Mouse (Mus musculus) thymus, postnatal 14 days (tissue): ENCODE measurements around the gene Tomm34.
"Not testable (repeated sequence)": the region's sequence is repeated elsewhere in the genome, so short reads cannot be mapped to it uniquely, and the experiment has no call there.

Experiments
- DNase-seq: peaks from one replicate; pipeline ENCODE4 v3.0.0; 2021

Gene Tomm34

DNA sequence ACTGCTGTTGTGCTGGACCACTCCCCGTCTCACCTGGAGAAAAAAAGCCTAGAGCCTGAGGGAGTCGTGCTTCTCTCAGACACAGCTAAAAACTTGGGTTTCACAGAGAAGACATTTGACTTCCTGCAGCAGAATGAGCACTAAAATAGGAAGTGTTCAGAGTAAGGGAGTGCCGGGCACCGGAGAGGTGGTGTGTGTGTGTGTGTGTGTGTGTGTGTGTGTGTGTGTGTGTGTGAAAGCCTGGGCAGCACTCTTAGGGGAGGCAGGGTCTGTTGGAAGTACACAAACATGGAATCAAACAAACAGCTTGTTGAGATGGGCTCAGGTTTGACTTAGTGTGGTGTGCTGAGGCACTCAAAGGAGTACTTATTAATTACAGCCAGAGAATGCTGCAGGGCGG, 4.1 kb upstream of the Tomm34 start:
- peak; percentile 66 for DNase-seq

DNA sequence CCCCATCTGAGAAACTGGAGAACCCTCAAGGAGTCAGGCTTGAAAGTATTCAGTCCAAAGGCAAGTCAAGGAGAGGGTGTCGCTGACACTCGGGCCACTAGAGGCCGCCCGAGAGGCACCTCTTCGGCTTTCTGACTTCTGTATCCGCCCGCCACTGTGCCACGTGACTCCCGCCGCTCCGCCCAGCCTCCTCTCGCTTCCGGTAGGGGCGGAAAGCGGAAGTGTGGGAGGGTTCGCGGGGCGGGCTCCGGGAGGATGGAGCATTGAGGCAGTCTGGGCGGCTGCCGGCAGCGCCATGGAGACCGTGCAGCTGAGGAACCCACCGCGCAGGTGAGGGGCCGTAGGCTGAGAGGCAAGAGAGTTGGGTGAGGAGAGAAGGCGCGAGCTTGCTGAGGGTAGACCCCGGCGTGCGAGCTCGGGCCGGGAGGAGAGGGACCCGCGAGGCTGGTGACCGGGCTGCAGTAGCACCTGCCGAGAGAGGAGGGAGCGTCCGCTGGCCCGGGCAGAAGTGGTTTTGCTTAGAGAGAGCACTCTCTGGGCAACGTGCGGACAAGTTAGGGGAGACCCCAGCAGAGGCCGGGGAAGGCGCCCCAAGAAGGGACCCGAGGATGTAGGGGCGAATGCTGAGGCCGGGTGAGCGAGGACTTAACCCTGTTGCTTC, 3.1 kb upstream of the Tomm34 start:
- DNase-seq, result peak; percentile 99

GRCm38 (mm10) chr2:164073120-164073519, 2.2 kb upstream of the Tomm34 start:
- DNase-seq, result no peak

DNA sequence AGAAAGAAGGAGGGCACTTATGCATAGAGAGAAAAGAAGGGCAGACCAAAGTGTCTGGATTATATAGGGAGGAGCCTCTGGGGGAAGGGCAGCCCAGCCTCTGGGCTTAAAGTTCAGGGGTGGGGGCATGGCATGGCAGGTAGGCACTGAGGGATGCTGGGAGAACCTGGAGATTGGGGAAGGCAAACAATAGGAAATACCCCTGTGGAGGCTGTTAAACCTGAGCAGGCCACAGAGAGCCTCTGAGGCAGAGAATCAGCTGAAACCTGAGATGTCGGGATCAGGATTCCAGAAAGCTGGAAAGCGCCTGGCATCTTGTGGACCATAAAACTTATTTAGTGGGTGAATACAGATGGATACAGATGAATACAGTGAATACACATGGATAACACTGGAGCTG, 1.1 kb upstream of the Tomm34 start:
- no peak for DNase-seq

DNA sequence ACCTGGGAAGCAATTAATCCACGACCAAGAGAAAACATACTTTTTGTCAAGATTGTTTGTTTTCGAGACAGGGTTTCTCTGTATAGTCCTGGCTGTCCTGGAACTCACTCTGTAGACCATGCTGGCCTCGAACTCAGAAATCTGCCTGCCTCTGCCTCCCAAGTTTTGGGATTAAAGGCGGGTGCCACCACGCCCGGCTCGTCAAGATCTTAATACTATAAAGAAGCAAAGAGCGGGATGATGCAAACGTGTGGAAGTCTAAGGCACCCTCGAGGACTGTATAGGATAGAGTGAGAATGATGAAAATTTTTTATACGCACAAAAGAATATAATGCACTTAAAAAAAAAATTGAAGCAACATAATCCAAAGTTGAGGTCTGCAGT, 460 bp upstream of the Tomm34 start:
- DNase-seq, result not testable (repeated sequence)

DNA sequence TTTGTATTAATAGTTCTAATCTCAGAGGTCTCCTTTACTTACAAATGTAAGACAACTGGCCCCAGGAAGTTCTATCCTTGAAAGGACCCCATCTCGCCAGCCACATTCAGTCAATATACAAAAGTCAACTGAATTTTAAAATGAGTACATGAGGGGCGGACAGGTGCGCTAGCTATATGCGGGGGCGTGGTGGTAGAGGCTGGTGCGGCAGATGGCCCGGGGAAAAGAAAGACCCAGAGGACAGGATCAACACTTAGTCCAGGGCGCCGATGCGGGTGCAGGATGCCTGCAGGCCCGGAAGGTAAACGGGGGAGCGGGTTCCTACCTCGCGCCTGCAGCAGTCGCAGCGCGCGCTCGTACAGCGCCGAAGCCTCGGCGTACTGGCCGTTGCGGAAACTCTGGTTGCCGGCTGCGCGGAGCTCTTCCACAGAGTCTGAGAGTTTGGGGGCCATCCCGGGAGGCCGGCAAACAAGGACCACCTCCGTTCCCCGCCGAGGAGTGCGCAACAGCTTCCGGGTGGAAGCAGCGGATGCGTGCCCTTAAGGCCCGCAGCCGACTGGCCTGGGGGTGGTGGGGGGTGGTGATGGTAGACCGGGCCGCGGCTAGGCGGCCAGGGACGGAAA, 716 bp downstream of the Tomm34 start, which contains the start of gene Stk4:
Gene Stk4, plus strand, starts transcription at position 181 of the 623 bp plus-strand sequence.
- DNase-seq, result peak; percentile 72

- DNase-seq, result no peak
Measured at GRCm38 (mm10) chr2:164059634-164060235, 11.2 kb downstream of the Tomm34 start.

GRCm38 (mm10) chr2:164054671-164055070, 16.3 kb downstream of the Tomm34 start:
- DNase-seq, result peak; percentile 53

- DNase-seq, result peak; percentile 53
Measured at GRCm38 (mm10) chr2:164053767-164054166, 17.2 kb downstream of the Tomm34 start.

GRCm38 (mm10) chr2:164047197-164047690, 23.7 kb downstream of the Tomm34 start:
- DNase-seq, result peak; percentile 55

GRCm38 (mm10) chr2:164041523-164041922, 29.4 kb downstream of the Tomm34 start:
- DNase-seq, result no peak

DNA sequence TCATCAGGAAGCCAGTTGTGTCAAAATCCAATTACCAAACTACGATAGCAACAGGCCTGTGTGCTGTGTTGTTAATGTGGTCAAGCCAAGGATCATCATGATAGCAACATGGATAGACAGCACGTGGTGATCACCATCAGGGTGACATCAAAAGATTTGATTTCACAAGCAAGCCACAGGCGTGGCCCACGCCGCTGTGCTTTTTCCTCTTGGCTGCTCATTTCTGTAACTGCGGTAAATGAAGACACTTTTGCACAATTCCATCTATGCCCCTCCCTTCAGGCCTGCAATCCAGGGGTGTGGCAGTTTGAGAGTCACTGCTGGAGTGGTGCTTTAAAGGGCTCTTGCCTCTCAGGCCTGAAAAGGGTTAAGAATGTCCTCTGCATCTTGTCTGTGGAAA, 30.0 kb downstream of the Tomm34 start:
- DNase-seq, result no peak

DNA sequence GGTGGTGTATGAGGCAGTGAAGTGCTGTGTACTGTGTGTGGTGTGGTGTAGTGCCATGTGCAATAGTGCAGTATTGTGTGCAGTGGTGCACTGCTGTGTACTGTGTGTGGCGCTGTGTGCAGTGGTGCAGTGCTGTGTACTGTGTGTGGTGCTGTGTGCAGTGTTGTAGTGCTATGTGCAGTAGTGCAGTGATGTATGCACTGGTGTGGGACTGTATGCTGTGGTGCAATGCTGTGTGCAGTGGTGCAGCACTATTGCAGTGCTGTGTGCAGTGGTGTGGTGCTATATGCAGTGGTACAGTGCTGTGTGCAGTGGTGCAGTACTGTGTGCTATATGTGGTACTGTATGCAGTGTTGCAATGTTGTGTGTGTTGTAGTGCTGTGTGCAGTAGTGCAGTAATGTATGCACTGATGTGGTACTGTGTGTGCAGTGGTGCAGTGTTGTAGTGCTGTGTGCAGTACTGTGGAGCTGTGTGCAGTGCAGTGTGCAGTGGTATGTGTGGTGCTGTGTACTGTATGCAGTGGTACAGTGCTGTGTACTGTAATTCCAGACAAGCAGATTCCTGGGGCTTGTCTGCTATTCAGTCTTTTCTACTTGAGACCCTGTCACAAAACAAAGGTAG, 32.5 kb downstream of the Tomm34 start:
- no peak for DNase-seq

DNA sequence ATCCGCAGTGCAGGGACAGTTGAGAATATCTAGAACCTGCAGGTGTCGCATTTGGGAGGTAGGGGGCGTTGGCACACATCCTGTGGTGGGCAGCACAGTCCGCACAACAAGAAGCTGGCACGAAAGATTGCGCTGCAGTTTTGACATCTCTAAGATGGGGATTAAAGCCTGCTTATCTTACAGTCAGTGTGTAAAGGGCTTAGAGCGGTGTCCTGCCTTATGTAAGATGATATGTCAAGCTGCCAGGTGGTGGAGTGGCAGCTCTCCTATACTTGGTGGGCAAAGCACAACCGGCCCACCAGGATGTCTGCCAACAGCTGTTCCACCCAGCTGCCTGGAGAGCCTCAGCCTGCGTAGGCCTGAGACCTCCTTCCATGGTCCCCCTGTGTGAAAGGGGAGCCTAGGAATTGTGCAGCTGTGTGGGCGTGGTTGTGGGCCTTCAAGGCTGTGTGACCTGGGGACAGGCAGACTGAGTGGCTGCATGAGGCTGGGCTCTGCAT, 34.4 kb downstream of the Tomm34 start:
- DNase-seq, result peak; percentile 58

- DNase-seq, result no peak
Measured at GRCm38 (mm10) chr2:164032973-164033372, 38.0 kb downstream of the Tomm34 start.

- DNase-seq, result no peak
Measured at GRCm38 (mm10) chr2:164031147-164031546, 39.8 kb downstream of the Tomm34 start.

- DNase-seq, result no peak
Measured at GRCm38 (mm10) chr2:164025150-164025549, 45.8 kb downstream of the Tomm34 start, which contains the start of gene Pabpc1l. Pabpc1l (plus strand) TSS chr2:164025450.

GRCm38 (mm10) chr2:164022104-164022503, 48.9 kb downstream of the Tomm34 start:
- DNase-seq, result no peak

GRCm38 (mm10) chr2:164019943-164020342, 51.0 kb downstream of the Tomm34 start:
- no peak for DNase-seq

DNA sequence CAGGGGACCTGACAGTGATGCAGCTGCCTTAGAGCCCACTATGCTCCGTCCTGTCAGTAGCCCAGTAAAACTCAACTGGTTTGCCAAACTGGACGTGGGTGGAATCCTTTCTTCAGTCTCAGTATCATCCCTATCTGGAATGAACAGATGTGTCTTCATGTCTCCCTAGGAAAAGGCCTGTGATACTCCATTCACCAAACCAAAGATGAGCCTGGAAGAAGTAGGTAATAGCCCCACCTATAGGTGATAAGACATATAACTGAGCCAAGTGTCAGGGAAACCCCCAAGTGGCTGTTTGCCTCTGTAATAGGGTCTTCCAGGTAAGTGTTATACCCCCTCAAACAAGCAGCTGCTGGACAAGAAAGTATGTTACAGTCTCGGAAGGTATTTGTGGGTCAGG, 52.1 kb downstream of the Tomm34 start:
- no peak for DNase-seq

GRCm38 (mm10) chr2:164015304-164015703, 55.7 kb downstream of the Tomm34 start:
- no peak for DNase-seq

DNA sequence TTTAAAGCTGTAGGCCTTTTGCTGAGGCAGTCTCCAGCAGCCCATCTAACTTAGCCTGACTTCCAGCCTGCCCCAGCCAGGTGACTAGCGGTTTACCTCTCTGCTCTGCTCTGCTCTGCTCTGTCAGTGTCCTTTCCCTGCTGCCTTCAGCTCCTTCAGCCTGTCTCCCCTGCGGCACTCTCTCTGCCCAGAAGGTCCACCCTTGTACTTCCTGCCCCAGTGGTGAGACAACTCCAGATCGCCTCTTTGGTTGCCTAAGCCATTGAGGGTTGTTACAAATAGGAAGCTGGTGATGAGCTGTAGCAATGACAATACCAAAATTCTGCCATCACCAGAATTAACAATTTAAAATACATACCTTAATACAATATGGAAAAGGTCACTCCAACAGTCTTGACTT, 60.0 kb downstream of the Tomm34 start:
- DNase-seq, result no peak

DNA sequence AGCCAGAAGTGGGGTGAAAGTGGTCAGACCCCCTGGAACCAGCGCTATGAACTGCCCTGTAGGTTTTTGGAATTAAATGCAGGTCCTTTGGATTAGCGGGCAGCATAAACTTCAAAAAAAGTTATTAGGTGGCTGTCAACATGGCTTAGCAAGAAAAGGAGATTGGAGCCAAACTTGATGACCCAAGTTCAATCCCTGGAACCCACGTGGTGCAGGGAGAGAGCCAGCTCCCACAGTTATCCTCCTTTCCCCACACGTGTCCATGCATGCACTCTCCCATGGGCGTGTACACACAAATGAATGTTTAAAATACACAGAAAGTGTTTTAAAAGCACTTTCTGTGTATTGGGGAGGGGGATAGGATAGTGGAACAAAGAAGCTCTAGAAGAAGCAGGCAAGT, 60.5 kb downstream of the Tomm34 start:
- no peak for DNase-seq
